Mouse (Mus musculus) CD4-positive, CD25-positive, alpha-beta regulatory T cell, adult 4 months (primary cell): ENCODE data around the gene Cdk5r1. TPM values are rescaled to one million over a fixed set of nuclear protein-coding genes. Genes with fewer than 3 reads are reported as not detected.

Experiments used
- ATAC-seq: one replicate; pipeline ENCODE4 v1.8.0; 2017
- polyA plus RNA-seq, 2 experiments: library from polyadenylated mRNA; unstranded; fragments of 100-300 nt; shearing (Covaris generic); gene quantifications; one replicate each; pipeline ENCODE4 v1.2.1; 2017

Gene Cdk5r1
- polyA plus RNA-seq, 2 experiments from 2014 or later: 0.87 to 0.98 TPM

- no peak for ATAC-seq
These were observed 27.9 kb downstream of the Cdk5r1 start for GRCm38 (mm10) chr11:80504519-80505385.

GRCm38 (mm10) chr11:80505581-80505980 is 28.8 kb downstream of the Cdk5r1 start:
- ATAC-seq: no peak

GRCm38 (mm10) chr11:80506483-80506882 is 29.7 kb downstream of the Cdk5r1 start:
- no peak for ATAC-seq

- no peak for ATAC-seq
These were observed 31.0 kb downstream of the Cdk5r1 start for GRCm38 (mm10) chr11:80507791-80508190.

GRCm38 (mm10) chr11:80508361-80509175 is 31.7 kb downstream of the Cdk5r1 start:
- ATAC-seq: peak; percentile 83

- no peak for ATAC-seq
These were observed 32.3 kb downstream of the Cdk5r1 start for GRCm38 (mm10) chr11:80509176-80509506.

GRCm38 (mm10) chr11:80510124-80510523 is 33.3 kb downstream of the Cdk5r1 start:
- no peak for ATAC-seq

GRCm38 (mm10) chr11:80512313-80513056 is 35.7 kb downstream of the Cdk5r1 start:
- no peak for ATAC-seq

GRCm38 (mm10) chr11:80513796-80514195 is 37.0 kb downstream of the Cdk5r1 start:
- no peak for ATAC-seq

GRCm38 (mm10) chr11:80515346-80515745 is 38.5 kb downstream of the Cdk5r1 start:
- ATAC-seq: no peak

- ATAC-seq: no peak
These were observed 39.1 kb downstream of the Cdk5r1 start for GRCm38 (mm10) chr11:80515895-80516294.

- no peak for ATAC-seq
These were observed 41.9 kb downstream of the Cdk5r1 start for GRCm38 (mm10) chr11:80518421-80519367.

GRCm38 (mm10) chr11:80521148-80521547 is 44.3 kb downstream of the Cdk5r1 start:
- ATAC-seq: no peak

GRCm38 (mm10) chr11:80522852-80523251 is 46.0 kb downstream of the Cdk5r1 start:
- no peak for ATAC-seq

GRCm38 (mm10) chr11:80523410-80523809 is 46.6 kb downstream of the Cdk5r1 start:
- ATAC-seq: no peak

- no peak for ATAC-seq
These were observed 47.4 kb downstream of the Cdk5r1 start for GRCm38 (mm10) chr11:80524213-80524612.

- no peak for ATAC-seq
These were observed 50.9 kb downstream of the Cdk5r1 start for GRCm38 (mm10) chr11:80527697-80528096.

- no peak for ATAC-seq
These were observed 52.3 kb downstream of the Cdk5r1 start for GRCm38 (mm10) chr11:80529149-80529548.
